In the genomic region with DNA sequence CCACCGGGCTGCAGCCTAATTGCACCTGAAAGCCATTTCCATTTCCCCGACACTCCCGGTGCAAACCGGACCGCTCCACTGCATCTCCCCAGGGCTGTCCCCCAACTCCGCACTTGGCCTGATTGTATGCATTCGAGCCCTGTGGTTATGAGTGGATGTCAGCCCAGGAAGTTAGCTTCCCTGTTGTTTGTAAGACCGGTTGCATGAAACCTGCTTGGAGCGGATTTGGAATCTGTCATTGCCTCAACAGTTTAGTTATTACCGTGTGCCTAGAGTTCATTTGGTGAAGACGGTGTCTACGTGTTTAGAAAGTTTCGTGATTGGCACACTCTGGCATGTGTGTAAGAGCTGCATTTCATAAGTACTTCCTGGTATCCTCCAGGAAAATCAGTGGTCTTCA, we compare ENCODE assay signal across 8 mouse cellular contexts. TPM values are rescaled to one million over a fixed set of nuclear protein-coding genes. Genes with fewer than 3 reads are reported as not detected.
A peak's percentile ranks its signal among the peaks of the same experiment; 100 is the strongest.
DNase-seq lines count a peak whose midpoint lies in the region; ATAC-seq and TF ChIP-seq lines count a peak whose summit lies in the region.

No protein-coding gene starts in this region.

- no peak for TF ChIP-seq EP300 in lung, postnatal 0 days (IDR thresholded peaks at IDR 0.05)

- peak overlapping the region; percentile 96 for H3K4me2 ChIP-seq in heart, embryonic 16.5 days (ENCODE audit: low read depth, low read length)
- peak overlapping the region; percentile 76 for H3K4me2 ChIP-seq in lung, postnatal 0 days (replicated peaks; ENCODE audit: low read depth, low read length)

- peak; percentile 63 for DNase-seq in cerebellum, adult 9-10 months
- no peak for DNase-seq in cerebellum, postnatal 4 days (ENCODE audit: low spot score in 2 of 2)
- no peak for DNase-seq in spleen, adult 2 months (ENCODE audit: low read depth in 1 of 2, low spot score in 2 of 2)
- no peak for DNase-seq in spleen, postnatal 14 days (ENCODE audit: low spot score in 2 of 2)
- DNase-seq in lung, postnatal 0 days (ENCODE audit: low spot score) = peak; percentile 59
- DNase-seq in ovary, adult 18-20 months (ENCODE audit: low spot score) = no peak
- DNase-seq in cerebellum, adult 8-10 months = no peak

- no peaks in the 10 kb centered on the region; the same call in 1 of the 2 replicates for H3K4me1 ChIP-seq in spleen, adult 2 months (ENCODE audit: control insufficient read depth, insufficient read depth, insufficient read length)
- peaks cover 10% of the 10 kb centered on the region for H3K4me1 ChIP-seq in heart, embryonic 16.5 days (ENCODE audit: control insufficient read depth, insufficient read depth, low read length)
- peaks cover 13% of the 10 kb centered on the region; the same call in 1 of the 2 replicates for H3K4me1 ChIP-seq in lung, postnatal 0 days (ENCODE audit: insufficient read depth, low read depth, low read length)

- TF ChIP-seq CTCF in spleen, adult 2 months (IDR thresholded peaks at IDR 0.05; ENCODE audit: extremely low read depth, insufficient read depth, insufficient read length, insufficient replicate concordance) = no peak
- TF ChIP-seq CTCF in lung, postnatal 0 days (IDR thresholded peaks at IDR 0.05) = no peak

- H3K27me3 ChIP-seq in spleen, adult 2 months (ENCODE audit: control insufficient read depth, insufficient read depth, low read length) = no peaks in the 10 kb centered on the region
- H3K27me3 ChIP-seq in heart, embryonic 16.5 days (ENCODE audit: control insufficient read depth, insufficient read depth, low read length) = no peaks in the 10 kb centered on the region
- H3K27me3 ChIP-seq in lung, postnatal 0 days (replicated peaks; ENCODE audit: insufficient read depth, low read length) = no peaks in the 10 kb centered on the region

- 1% methylated on average over 13 of the region's 13 CpGs for WGBS in spleen, adult 2 months
- under 1% methylated on average over 13 of the region's 13 CpGs for WGBS in heart, embryonic 16.5 days
- WGBS in lung, postnatal 0 days = under 1% methylated on average over 13 of the region's 13 CpGs

- H3K9ac ChIP-seq in heart, embryonic 16.5 days (ENCODE audit: low read length) = peak overlapping the region; percentile 95
- H3K9ac ChIP-seq in lung, postnatal 0 days (replicated peaks; ENCODE audit: low read depth) = peak overlapping the region; percentile 79

- H3K9me3 ChIP-seq in heart, embryonic 16.5 days (replicated peaks; ENCODE audit: control insufficient read depth, low read length) = no peaks in the 10 kb centered on the region
- no peaks in the 10 kb centered on the region for H3K9me3 ChIP-seq in lung, postnatal 0 days (ENCODE audit: low read length)

- H3K27ac ChIP-seq in spleen, adult 2 months (ENCODE audit: insufficient read depth, low read length) = no peak overlapping the region
- H3K27ac ChIP-seq in heart, embryonic 16.5 days (ENCODE audit: low read length) = peak overlapping the region; percentile 62
- peak overlapping the region; percentile 68 for H3K27ac ChIP-seq in lung, postnatal 0 days (ENCODE audit: low read length)

- TF ChIP-seq POLR2A in spleen, adult 2 months (IDR thresholded peaks at IDR 0.05; ENCODE audit: low read depth, low read length) = no peak

- peaks cover 5% of the 10 kb centered on the region; the same call in 1 of the 2 replicates for H3K36me3 ChIP-seq in spleen, adult 2 months (ENCODE audit: control insufficient read depth, insufficient read depth, low read length)
- H3K36me3 ChIP-seq in heart, embryonic 16.5 days (ENCODE audit: control insufficient read depth, insufficient read depth) = peaks cover 19% of the 10 kb centered on the region
- H3K36me3 ChIP-seq in lung, postnatal 0 days (ENCODE audit: insufficient read depth, low read length) = peaks cover 9% of the 10 kb centered on the region; the same call in 1 of the 2 replicates

- H3K4me3 ChIP-seq in spleen, adult 2 months (ENCODE audit: extremely low read depth, insufficient read depth, insufficient read length) = peak overlapping the region; percentile 77
- peak overlapping the region; percentile 90 for H3K4me3 ChIP-seq in heart, embryonic 16.5 days (ENCODE audit: low read length)
- H3K4me3 ChIP-seq in lung, postnatal 0 days (ENCODE audit: low read depth, low read length) = peak overlapping the region; percentile 73

- ATAC-seq in heart, embryonic 16.5 days (replicated peaks; ENCODE audit: extremely low read depth, insufficient read depth, low FRiP score) = peak; percentile 21
- ATAC-seq in lung, postnatal 0 days = peak; percentile 9

RNA-seq across cellular contexts. Expression of gene Gpr180, which starts 0.5 kb away (rescaled TPM):
- 14.5 and 15.1 TPM in 2 replicates for polyA plus RNA-seq in spleen, adult 2 months (2012; rRNA removed)
- 39.3 and 41.5 TPM in 2 replicates for polyA plus RNA-seq in heart, embryonic 16.5 days (2015; fragmentation: Nextera tagmentation; extraction: Ambion mirVana)
- polyA plus RNA-seq in lung, postnatal 0 days (2015; fragmentation: Nextera tagmentation; extraction: Ambion mirVana) = 48.8 and 50.9 TPM in 2 replicates

RNA-seq across cellular contexts. Expression of gene Tgds, which starts 4.9 kb away (rescaled TPM):
- 4.0 and 5.3 TPM in 2 replicates for polyA plus RNA-seq in spleen, adult 2 months (2012; rRNA removed)
- 27.3 and 31.2 TPM in 2 replicates for polyA plus RNA-seq in heart, embryonic 16.5 days (2015; fragmentation: Nextera tagmentation; extraction: Ambion mirVana)
- polyA plus RNA-seq in lung, postnatal 0 days (2015; fragmentation: Nextera tagmentation; extraction: Ambion mirVana) = 26.6 and 28.0 TPM in 2 replicates

Comparison
In these comparisons a context has a peak if more than half of its experiments do, and no peak if none do; other contexts are left out.
1. DNase-seq: peak in cerebellum, adult 9-10 months (single experiment) and lung, postnatal 0 days (single experiment); none in cerebellum, postnatal 4 days (0 of 2), spleen, adult 2 months (0 of 2), spleen, postnatal 14 days (0 of 2), ovary, adult 18-20 months (single experiment) and cerebellum, adult 8-10 months (single experiment).
2. Peak in every context shown above with its lines, with median percentiles within 50 percentile points of each other: H3K4me3 ChIP-seq.